Mouse (Mus musculus) adrenal gland, postnatal 36 days (tissue): ENCODE results near the gene Pde6d. TPM values are rescaled to one million over a fixed set of nuclear protein-coding genes. Genes with fewer than 3 reads are reported as not detected.
"Not testable (repeated sequence)": the region's sequence is repeated elsewhere in the genome, so short reads cannot be mapped to it uniquely, and the experiment has no call there.

Source experiments
- DNase-seq, 2 experiments: peaks; one replicate each; pipeline ENCODE4 v3.0.0; 2021; ENCODE audit warnings: mixed read lengths in 1 of 2
- total RNA-seq, 2 experiments: library from RNA; stranded (reverse); gene quantifications; 2 replicates each; pipeline ENCODE4 v1.2.3; 2021

The Pde6d gene
- total RNA-seq, 2 experiments from 2014 or later, result 31.2 to 35.7 TPM

- peak; percentile 96 to 98 for DNase-seq
Measured at GRCm38 (mm10) chr1:86526116-86526788, 56.2 kb downstream of the Pde6d start, which contains the start of gene Ptma. Gene Ptma, plus strand, starts transcription at chr1:86526726.

- DNase-seq, result peak in 1 of 2 experiments; percentile 70
Measured at GRCm38 (mm10) chr1:86525499-86526115, 56.8 kb downstream of the Pde6d start.

GRCm38 (mm10) chr1:86524619-86525498, 57.6 kb downstream of the Pde6d start:
- peak; percentile 99 for DNase-seq

GRCm38 (mm10) chr1:86523776-86524618, 58.4 kb downstream of the Pde6d start:
- DNase-seq, result no peak

GRCm38 (mm10) chr1:86522286-86522871, 60.0 kb downstream of the Pde6d start:
- peak; percentile 51 to 70 for DNase-seq

GRCm38 (mm10) chr1:86520361-86520760, 62.1 kb downstream of the Pde6d start:
- DNase-seq, result peak; percentile 48 to 57

GRCm38 (mm10) chr1:86517076-86517475, 65.4 kb downstream of the Pde6d start:
- no peak for DNase-seq

- DNase-seq, result no peak
Measured at GRCm38 (mm10) chr1:86515715-86516410, 66.6 kb downstream of the Pde6d start.

GRCm38 (mm10) chr1:86513031-86513430, 69.4 kb downstream of the Pde6d start:
- not testable (repeated sequence) for DNase-seq

- no peak for DNase-seq
Measured at GRCm38 (mm10) chr1:86512154-86512720, 70.2 kb downstream of the Pde6d start.

GRCm38 (mm10) chr1:86510676-86511441, 71.6 kb downstream of the Pde6d start:
- DNase-seq, result no peak

- DNase-seq, result no peak
Measured at GRCm38 (mm10) chr1:86510266-86510665, 72.2 kb downstream of the Pde6d start.

- DNase-seq, result peak; percentile 89 to 93
Measured at GRCm38 (mm10) chr1:86509410-86509809, 73.0 kb downstream of the Pde6d start.

GRCm38 (mm10) chr1:86507866-86508265, 74.6 kb downstream of the Pde6d start:
- no peak for DNase-seq

- DNase-seq, result no peak
Measured at GRCm38 (mm10) chr1:86506420-86506819, 76.0 kb downstream of the Pde6d start.

GRCm38 (mm10) chr1:86505461-86505860, 77.0 kb downstream of the Pde6d start:
- DNase-seq, result no peak

GRCm38 (mm10) chr1:86504697-86505421, 77.6 kb downstream of the Pde6d start:
- no peak for DNase-seq

GRCm38 (mm10) chr1:86503906-86504696, 78.3 kb downstream of the Pde6d start:
- peak; percentile 97 to 99 for DNase-seq
